11 mouse cellular contexts compared by ENCODE assay signal in genomic region chr15:61006608-61007007, GRCm38 (mm10).
DNase-seq lines count a peak whose midpoint lies in the region; ATAC-seq lines count a peak whose summit lies in the region.
"Had no signal": no experiment of that assay in that cellular context is flagged by ENCODE, and none has a peak within 500 bp of the region (broad histone marks: within the 10 kb centered on the region; RNA-seq: fewer than 3 reads in every experiment).

No protein-coding gene starts in this region.

- DNase-seq in gastrocnemius, postnatal 10 days = peak; percentile 5
- DNase-seq in gastrocnemius, postnatal 4 days (ENCODE audit: low spot score in 2 of 2) = no peak
- peak; percentile 78 for DNase-seq in heart, adult 8-10 months (ENCODE audit: low spot score)
- DNase-seq in kidney, adult 8-10 months = peak; percentile 16 to 69
- peak; percentile 29 for DNase-seq in lung, postnatal 14 days
- no peak for DNase-seq in frontal cortex, postnatal 10 days (ENCODE audit: low spot score in 2 of 2)
- DNase-seq: cerebellum, adult 2 months; thymus, postnatal 14 days had no signal

- ATAC-seq in CD4-positive, CD25-positive, alpha-beta regulatory T cell, adult 4 months = no peak
- ATAC-seq: hindbrain, embryonic 16.5 days; Patski had no signal

Comparison
In these comparisons a context has a peak if more than half of its experiments do, and no peak if none do; other contexts are left out.
1. DNase-seq: peak in gastrocnemius, postnatal 10 days (single experiment), heart, adult 8-10 months (single experiment), kidney, adult 8-10 months (2 of 2) and lung, postnatal 14 days (single experiment); none in gastrocnemius, postnatal 4 days (0 of 2) and frontal cortex, postnatal 10 days (0 of 2).